Mouse (Mus musculus) stomach, embryonic 15.5 days (tissue): ENCODE data around the gene Ccdc89. TPM values are rescaled to one million over a fixed set of nuclear protein-coding genes. Genes with fewer than 3 reads are reported as not detected.

Experiments
- ATAC-seq: fragments of 200-750 bp; cut with Nextera tagmentation; 2 replicates; pipeline ENCODE4 v1.8.0; 2017; ENCODE audit warnings: low read depth, moderate number of reproducible peaks, moderate TSS enrichment; ENCODE audit not compliant: insufficient read depth, low FRiP score
- H3K27ac ChIP-seq: fragments of 300-500 bp; sonication (generic); 2 replicates; pipeline ENCODE4 v1.5.1; 2015; ENCODE audit warnings: mild to moderate bottlenecking, inconsistent platforms
- H3K27me3 ChIP-seq: fragments of 300-500 bp; sonication (generic); replicated peaks from 2 replicates; pipeline ENCODE4 v1.6.1; 2015; ENCODE audit warnings: inconsistent platforms
- H3K36me3 ChIP-seq: fragments of 300-500 bp; sonication (generic); 2 replicates; pipeline ENCODE4 v1.6.1; 2015; ENCODE audit warnings: inconsistent platforms
- H3K4me1 ChIP-seq: fragments of 300-500 bp; sonication (generic); 2 replicates; pipeline ENCODE4 v1.6.1; 2015; ENCODE audit warnings: inconsistent platforms
- H3K4me2 ChIP-seq: fragments of 300-500 bp; sonication (generic); 2 replicates; pipeline ENCODE4 v1.6.1; 2015; ENCODE audit warnings: mild to moderate bottlenecking, inconsistent platforms
- H3K4me3 ChIP-seq: fragments of 300-500 bp; sonication (generic); replicated peaks from 2 replicates; pipeline ENCODE4 v1.5.1; 2015; ENCODE audit warnings: inconsistent platforms
- H3K9ac ChIP-seq: fragments of 300-500 bp; sonication (generic); 2 replicates; pipeline ENCODE4 v1.6.1; 2015; ENCODE audit warnings: inconsistent platforms
- H3K9me3 ChIP-seq: fragments of 300-500 bp; sonication (generic); 2 replicates; pipeline ENCODE4 v1.6.1; 2016; ENCODE audit warnings: inconsistent platforms
- WGBS: fragments of 180-500 bp; shearing (Covaris S2); methylation state at CpG from one replicate; pipeline ENCODE4 v1.1.7; 2015; 5-methylcytosine and 5-hydroxymethylcytosine counted together
- polyA plus RNA-seq: library from polyadenylated mRNA; unstranded; fragments of >200 nt; fragmentation: Nextera tagmentation; extraction: Ambion mirVana; gene quantifications from 2 replicates; pipeline ENCODE4 v1.2.1, GENCODE M21; 2015

The Ccdc89 gene
- polyA plus RNA-seq, 1 experiment from 2014 or later, result 1.5 TPM

DNA sequence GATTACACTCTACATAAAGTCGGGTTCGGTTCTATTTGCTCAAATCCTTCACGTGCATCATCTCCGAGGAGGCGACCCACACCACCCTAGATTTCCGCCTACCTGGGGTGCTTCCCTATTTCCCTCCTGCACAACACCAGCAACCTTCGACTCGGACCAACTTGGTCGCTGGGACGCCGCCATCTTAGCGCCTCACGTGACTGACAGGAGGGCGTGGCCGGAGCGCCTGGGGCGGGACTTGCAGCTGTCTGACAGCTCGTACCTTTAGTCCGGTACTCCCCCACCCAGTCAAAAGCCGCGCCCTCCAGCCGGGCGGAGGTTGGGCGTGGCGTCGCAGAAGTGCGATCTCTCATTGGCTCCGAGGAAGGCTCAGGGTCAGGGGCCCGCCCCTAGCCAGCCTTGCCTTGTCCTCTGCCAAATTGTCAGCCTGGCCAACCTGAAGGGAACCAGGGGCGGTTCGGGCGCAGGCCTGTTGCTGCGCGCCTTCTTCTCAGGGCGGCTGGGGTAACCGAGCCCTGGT lies 49.5 kb downstream of the Ccdc89 start, which contains the start of gene Tmem126b:
Gene Tmem126b (minus strand): TSS at position 209 of the 520 bp plus-strand sequence.
- peak within 1 kb of the TSS; percentile 96 for H3K4me2 ChIP-seq
- H3K4me1 ChIP-seq, result no peaks in the 10 kb centered on the region; the same call in 1 of the 2 replicates
- no peaks in the 10 kb centered on the region for H3K36me3 ChIP-seq
- H3K4me3 ChIP-seq, result peak within 1 kb of the TSS; percentile 69
- peak; percentile 100 for ATAC-seq
- under 1% methylated on average over 36 of the region's 36 CpGs for WGBS
- peak within 1 kb of the TSS; percentile 59 for H3K9ac ChIP-seq
- no peaks in the 10 kb centered on the region for H3K27me3 ChIP-seq
- H3K27ac ChIP-seq, result peak within 1 kb of the TSS; percentile 71
- no peaks in the 10 kb centered on the region for H3K9me3 ChIP-seq

DNA sequence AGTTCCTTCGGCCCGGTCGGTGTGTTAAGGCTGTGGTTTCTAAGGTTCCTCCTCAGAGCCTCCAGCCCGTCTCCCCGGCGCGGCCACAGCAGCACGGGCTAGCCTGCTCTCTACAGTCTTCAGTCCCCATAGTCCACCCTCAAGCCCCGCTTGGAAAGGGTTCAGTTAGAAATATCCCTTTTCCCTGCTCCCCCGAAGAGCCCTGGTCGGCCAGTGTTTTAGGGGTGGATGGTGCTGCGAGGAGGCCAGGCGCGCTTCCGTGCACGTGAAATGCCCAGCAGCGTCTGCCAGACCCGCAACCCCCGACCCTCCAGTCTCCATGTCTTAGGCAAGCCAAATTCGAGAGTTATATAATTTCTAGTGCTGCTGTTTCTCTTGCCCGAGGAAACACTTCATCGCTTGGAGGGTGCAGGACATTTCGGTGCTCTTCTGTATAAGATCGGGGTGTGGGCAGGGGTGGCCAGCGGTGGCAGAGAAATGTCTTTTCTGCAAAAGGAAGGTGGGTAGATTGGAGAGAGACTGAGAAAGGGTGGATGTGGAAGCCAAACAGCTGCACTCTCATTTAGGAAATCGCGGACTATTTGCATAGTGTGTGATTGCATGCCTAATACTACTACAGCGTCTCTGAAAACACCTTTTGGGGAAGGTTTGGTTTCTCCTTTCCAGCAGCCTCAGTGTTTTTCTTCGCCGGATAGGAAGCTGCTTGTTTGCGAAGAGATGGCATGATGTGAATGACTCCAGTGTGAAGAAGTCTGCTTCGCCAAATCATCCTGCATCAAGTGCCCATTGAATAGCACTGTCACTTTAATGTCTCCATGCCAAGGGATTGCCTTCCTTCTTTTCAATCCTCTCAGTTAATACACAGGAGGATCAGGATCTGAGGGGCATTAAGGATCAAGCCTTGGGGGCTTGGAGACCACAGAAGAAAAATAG lies 50.2 kb downstream of the Ccdc89 start, which contains the start of gene Dlg2:
Gene Dlg2 (plus strand): TSS at position 360 of the 933 bp plus-strand sequence.
- WGBS, result under 1% methylated on average over 32 of the region's 32 CpGs
- Histone ChIP-seq H3K27me3 (no peaks in the 10 kb centered on the region), H3K4me3 (peak within 1 kb of the TSS; percentile 69), H3K4me2 (peak within 1 kb of the TSS; percentile 96), H3K36me3 (no peaks in the 10 kb centered on the region), H3K27ac (peak within 1 kb of the TSS; percentile 71), H3K9me3 (no peaks in the 10 kb centered on the region), H3K9ac (peak within 1 kb of the TSS; percentile 59), H3K4me1 (no peaks in the 10 kb centered on the region; the same call in 1 of the 2 replicates)
- ATAC-seq, result no peak

Other genes with a start within 250 kb of the Ccdc89 start
- not detected in 2 replicates for gene Ccdc83, start 160.8 kb upstream of the Ccdc89 start, polyA plus RNA-seq
- 15.0 and 16.5 TPM in 2 replicates for gene Sytl2, start 124.3 kb upstream of the Ccdc89 start, polyA plus RNA-seq
- 36.4 and 38.7 TPM in 2 replicates for gene Crebzf, start 16.2 kb downstream of the Ccdc89 start, polyA plus RNA-seq
- 111 and 122 TPM in 2 replicates for gene Tmem126a, start 30.7 kb downstream of the Ccdc89 start, polyA plus RNA-seq
- 31.6 and 32.8 TPM in 2 replicates for gene Tmem126b, start 49.4 kb downstream of the Ccdc89 start, polyA plus RNA-seq
- 4.1 and 5.3 TPM in 2 replicates for gene Dlg2, start 50.1 kb downstream of the Ccdc89 start, polyA plus RNA-seq